Mouse (Mus musculus): ENCODE measurements at regions not wholly inside any gene's neighbourhood (a gene's known extent, or its start where the extent isn't known, plus 50 kb on each side); places are given as distances from the start of the nearest gene placed in this dataset.
"Not testable (repeated sequence)": the region's sequence is repeated elsewhere in the genome, so short reads cannot be mapped to it uniquely, and the experiment has no call there.

DNA sequence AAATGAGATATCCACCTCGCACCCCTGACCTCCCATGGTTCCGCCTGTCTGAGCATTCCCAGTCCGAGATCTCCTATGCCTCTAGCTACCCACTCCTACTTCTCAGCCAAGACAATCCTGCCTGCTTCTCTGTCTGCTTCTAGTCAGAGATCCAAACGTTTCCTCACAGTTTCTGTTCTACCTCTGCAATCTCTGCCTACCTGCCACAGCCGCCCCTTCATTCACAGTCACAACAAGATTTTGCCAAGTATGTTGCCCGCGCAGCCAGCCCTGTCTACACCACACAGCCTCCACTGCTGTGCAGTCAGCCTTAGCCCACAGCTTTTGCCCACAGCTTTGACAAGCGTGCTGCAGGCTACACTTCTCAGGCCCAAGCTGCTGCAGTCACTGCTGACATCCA is 601.7 kb downstream of the Epha7 start:
- DNase-seq (ENCODE audit: low spot score) (no peak), ATAC-seq (ENCODE audit: low FRiP score, low read depth) (no peak)
- Histone ChIP-seq H3K27ac (replicated peaks; ENCODE audit: low read depth, low read length) (no peak overlapping the region), H3K4me1 (ENCODE audit: control insufficient read depth, insufficient read depth, low read length) (no peaks in the 10 kb centered on the region), H3K9me3 (ENCODE audit: control insufficient read depth, low read length) (no peaks in the 10 kb centered on the region), H3K4me2 (replicated peaks; ENCODE audit: low read depth, low read length, severe bottlenecking) (no peak overlapping the region), H3K36me3 (ENCODE audit: control insufficient read depth, insufficient read depth, low read length) (no peaks in the 10 kb centered on the region), H3K9ac (ENCODE audit: low read depth, low read length, severe bottlenecking) (no peak overlapping the region), H3K4me3 (replicated peaks; ENCODE audit: low read length) (no peak overlapping the region), H3K27me3 (ENCODE audit: control insufficient read depth, insufficient read depth, low read length) (no peaks in the 10 kb centered on the region)
- WGBS, result 95% methylated on average over 8 of the region's 8 CpGs
- no peak for TF ChIP-seq POLR2A (IDR thresholded peaks at IDR 0.05; ENCODE audit: borderline replicate concordance, extremely low read depth, insufficient read depth, insufficient read length)

DNA sequence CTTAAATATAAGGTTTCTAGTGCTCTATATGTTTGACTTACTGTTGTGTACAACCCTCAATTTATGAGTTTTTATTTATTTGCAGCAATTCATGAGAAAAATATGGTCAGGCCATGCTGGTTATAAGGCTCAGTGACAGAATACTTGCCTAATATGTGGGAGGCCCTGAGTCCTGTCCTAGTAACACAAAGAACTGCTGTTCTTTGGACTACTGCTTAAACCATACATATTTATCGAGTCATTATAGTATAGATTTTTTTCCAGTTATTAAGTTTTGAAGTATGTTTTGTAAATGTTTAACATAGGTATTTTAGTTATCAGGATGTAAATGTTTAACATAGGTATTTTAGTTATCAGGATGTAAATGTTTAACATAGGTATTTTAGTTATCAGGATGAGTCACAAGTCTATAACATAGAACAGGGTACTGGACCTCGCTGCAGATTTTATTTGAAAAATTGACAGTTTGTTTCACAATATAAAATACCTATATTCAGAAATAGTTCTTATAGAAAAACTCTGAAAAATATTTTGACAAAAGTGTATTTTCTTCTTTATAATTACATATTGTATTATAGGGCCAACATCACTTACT is 607.4 kb downstream of the Epha7 start:
- WGBS, result 92% methylated on average over 2 of the region's 2 CpGs

DNA sequence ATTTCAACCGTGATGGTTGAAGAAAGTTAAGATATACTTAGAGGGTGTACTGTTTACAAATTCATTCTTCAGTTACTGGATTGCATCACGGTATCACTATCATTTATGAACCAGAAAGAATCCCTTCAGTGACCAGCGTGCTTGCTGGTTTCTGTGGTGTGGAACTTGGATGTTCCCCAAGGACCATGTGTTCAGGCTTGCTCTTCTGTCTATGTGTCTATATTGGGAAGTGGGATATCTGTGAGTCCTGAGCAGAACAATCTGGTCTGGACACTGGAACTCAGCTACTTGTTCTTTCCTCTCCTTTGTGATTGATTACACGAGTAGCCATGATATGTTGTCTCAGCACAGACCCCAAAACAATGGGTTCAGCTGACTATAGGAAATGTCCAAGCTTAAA is 618.6 kb downstream of the Epha7 start:
- WGBS, result 83% methylated on average over 4 of the region's 4 CpGs

More for the DNA sequence above, 607.4 kb downstream of the Epha7 start:
- DNase-seq (ENCODE audit: low spot score) (no peak), ATAC-seq (ENCODE audit: low FRiP score, low read depth) (no peak)
- no peak overlapping the region for H3K27ac ChIP-seq (replicated peaks; ENCODE audit: low read depth, low read length)
- no peaks in the 10 kb centered on the region for H3K27me3 ChIP-seq (ENCODE audit: control insufficient read depth, insufficient read depth, low read length)
- no peak overlapping the region for H3K9ac ChIP-seq (ENCODE audit: low read depth, low read length, severe bottlenecking)
- H3K4me1 ChIP-seq (ENCODE audit: control insufficient read depth, insufficient read depth, low read length), result no peaks in the 10 kb centered on the region
- TF ChIP-seq POLR2A (IDR thresholded peaks at IDR 0.05; ENCODE audit: borderline replicate concordance, extremely low read depth, insufficient read depth, insufficient read length), result no peak
- H3K9me3 ChIP-seq (ENCODE audit: control insufficient read depth, low read length), result no peaks in the 10 kb centered on the region
- H3K4me3 ChIP-seq (replicated peaks; ENCODE audit: low read length), result no peak overlapping the region
- no peaks in the 10 kb centered on the region for H3K36me3 ChIP-seq (ENCODE audit: control insufficient read depth, insufficient read depth, low read length)
- H3K4me2 ChIP-seq (replicated peaks; ENCODE audit: low read depth, low read length, severe bottlenecking), result no peak overlapping the region

DNA sequence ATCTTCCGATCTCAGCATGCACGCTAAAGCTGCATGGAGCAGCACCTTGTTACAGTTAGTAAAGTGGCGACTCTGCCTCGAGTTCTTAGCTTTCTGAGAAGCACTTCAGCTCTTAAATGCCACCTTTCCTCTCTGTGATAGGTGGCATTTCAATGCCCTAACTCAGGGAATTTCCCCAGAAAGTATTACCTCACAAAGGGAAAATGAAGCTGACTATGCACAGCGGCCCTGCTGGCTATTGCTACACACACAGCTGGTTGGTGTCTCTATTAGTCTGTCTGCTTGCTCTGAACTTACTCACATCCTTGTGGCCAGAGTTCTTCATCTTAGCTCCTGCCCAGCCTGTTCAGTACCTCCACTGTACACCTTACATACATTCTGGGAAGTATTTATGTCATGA is 650.4 kb downstream of the Epha7 start:
- no peak for ATAC-seq (ENCODE audit: low FRiP score, low read depth)
- Histone ChIP-seq H3K36me3 (ENCODE audit: control insufficient read depth, insufficient read depth, low read length) (no peaks in the 10 kb centered on the region), H3K4me2 (replicated peaks; ENCODE audit: low read depth, low read length, severe bottlenecking) (no peak overlapping the region), H3K27ac (replicated peaks; ENCODE audit: low read depth, low read length) (no peak overlapping the region), H3K4me1 (ENCODE audit: control insufficient read depth, insufficient read depth, low read length) (peaks cover 4% of the 10 kb centered on the region; the same call in 1 of the 2 replicates), H3K4me3 (replicated peaks; ENCODE audit: low read length) (no peak overlapping the region), H3K27me3 (ENCODE audit: control insufficient read depth, insufficient read depth, low read length) (no peaks in the 10 kb centered on the region), H3K9me3 (ENCODE audit: control insufficient read depth, low read length) (no peaks in the 10 kb centered on the region), H3K9ac (ENCODE audit: low read depth, low read length, severe bottlenecking) (no peak overlapping the region)
- DNase-seq (ENCODE audit: low spot score), result no peak
- TF ChIP-seq POLR2A (IDR thresholded peaks at IDR 0.05; ENCODE audit: borderline replicate concordance, extremely low read depth, insufficient read depth, insufficient read length), result no peak
- WGBS, result 66% methylated on average over 5 of the region's 5 CpGs

More for the DNA sequence above, 618.6 kb downstream of the Epha7 start:
- ATAC-seq (ENCODE audit: low FRiP score, low read depth); H3K27ac ChIP-seq (replicated peaks; ENCODE audit: low read depth, low read length); H3K9me3 ChIP-seq (ENCODE audit: control insufficient read depth, low read length); H3K4me3 ChIP-seq (replicated peaks; ENCODE audit: low read length); H3K4me2 ChIP-seq (replicated peaks; ENCODE audit: low read depth, low read length, severe bottlenecking); H3K36me3 ChIP-seq (ENCODE audit: control insufficient read depth, insufficient read depth, low read length); DNase-seq (ENCODE audit: low spot score); H3K27me3 ChIP-seq (ENCODE audit: control insufficient read depth, insufficient read depth, low read length); H3K4me1 ChIP-seq (ENCODE audit: control insufficient read depth, insufficient read depth, low read length); H3K9ac ChIP-seq (ENCODE audit: low read depth, low read length, severe bottlenecking): not testable (repeated sequence)

DNA sequence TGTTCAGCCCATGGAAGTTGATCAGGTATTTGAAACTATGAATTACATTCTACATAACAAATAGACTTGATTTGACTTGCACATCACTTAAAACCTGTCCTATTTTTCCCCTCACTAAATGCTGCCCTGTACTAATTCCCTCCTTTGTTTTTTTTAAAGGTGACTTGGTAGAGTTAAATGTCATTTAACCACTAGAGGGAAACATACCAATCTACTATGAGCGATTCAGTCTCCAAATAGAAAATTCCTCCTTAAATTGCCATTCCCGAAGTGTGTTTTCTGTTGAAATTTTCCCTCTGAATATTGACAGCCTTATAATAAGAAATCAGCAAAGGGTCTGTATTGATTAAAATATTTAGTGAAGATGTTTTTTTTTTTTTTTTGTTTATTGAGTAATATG is 653.4 kb downstream of the Epha7 start:
- Histone ChIP-seq H3K9me3 (ENCODE audit: control insufficient read depth, low read length) (no peaks in the 10 kb centered on the region), H3K9ac (ENCODE audit: low read depth, low read length, severe bottlenecking) (no peak overlapping the region), H3K27me3 (ENCODE audit: control insufficient read depth, insufficient read depth, low read length) (no peaks in the 10 kb centered on the region), H3K27ac (replicated peaks; ENCODE audit: low read depth, low read length) (no peak overlapping the region), H3K4me2 (replicated peaks; ENCODE audit: low read depth, low read length, severe bottlenecking) (no peak overlapping the region), H3K4me3 (replicated peaks; ENCODE audit: low read length) (no peak overlapping the region), H3K36me3 (ENCODE audit: control insufficient read depth, insufficient read depth, low read length) (no peaks in the 10 kb centered on the region), H3K4me1 (ENCODE audit: control insufficient read depth, insufficient read depth, low read length) (peaks cover 4% of the 10 kb centered on the region; the same call in 1 of the 2 replicates)
- DNase-seq (ENCODE audit: low spot score) (no peak), ATAC-seq (ENCODE audit: low FRiP score, low read depth) (no peak)
- TF ChIP-seq POLR2A (IDR thresholded peaks at IDR 0.05; ENCODE audit: borderline replicate concordance, extremely low read depth, insufficient read depth, insufficient read length), result no peak
- 56% methylated on average over 2 of the region's 2 CpGs for WGBS

Measured in limb, embryonic 14.5 days (tissue).